Comparison of ENCODE assay signal across 8 mouse cellular contexts in genomic region chr6:52640224-52640712, GRCm38 (mm10). TPM values are rescaled to one million over a fixed set of nuclear protein-coding genes. Genes with fewer than 3 reads are reported as not detected.
DNase-seq lines count a peak whose midpoint lies in the region; ATAC-seq and TF ChIP-seq lines count a peak whose summit lies in the region.

Gene Hibadh (minus strand): TSS chr6:52640389.

- TF ChIP-seq CTCF in liver, embryonic 14.5 days (IDR thresholded peaks at IDR 0.05; ENCODE audit: low read depth), result peak; percentile 79
- TF ChIP-seq CTCF in stomach, postnatal 0 days (IDR thresholded peaks at IDR 0.05; ENCODE audit: low read depth), result peak; percentile 67

- H3K27ac ChIP-seq in forebrain, embryonic 10.5 days, result peak within 1 kb of the TSS; percentile 93
- peak within 1 kb of the TSS; percentile 86 for H3K27ac ChIP-seq in heart, embryonic 15.5 days
- H3K27ac ChIP-seq in liver, embryonic 14.5 days, result peak within 1 kb of the TSS; percentile 80
- peak within 1 kb of the TSS; percentile 64; the same call in 1 of the 2 replicates for H3K27ac ChIP-seq in neural tube, embryonic 11.5 days (ENCODE audit: low read depth, low read length)
- H3K27ac ChIP-seq in stomach, postnatal 0 days (replicated peaks), result peak within 1 kb of the TSS; percentile 89

- no peaks in the 10 kb centered on the region for H3K36me3 ChIP-seq in forebrain, embryonic 10.5 days (replicated peaks)
- no peaks in the 10 kb centered on the region for H3K36me3 ChIP-seq in heart, embryonic 15.5 days
- H3K36me3 ChIP-seq in liver, embryonic 14.5 days (replicated peaks; ENCODE audit: control insufficient read depth, insufficient read depth, low read depth), result no peaks in the 10 kb centered on the region
- H3K36me3 ChIP-seq in neural tube, embryonic 11.5 days (ENCODE audit: control insufficient read depth, insufficient read depth, low read length), result no peaks in the 10 kb centered on the region
- no peaks in the 10 kb centered on the region for H3K36me3 ChIP-seq in stomach, postnatal 0 days (ENCODE audit: control insufficient read depth, insufficient read depth, low read length)

- H3K4me1 ChIP-seq in forebrain, embryonic 10.5 days, result peaks cover 26% of the 10 kb centered on the region
- H3K4me1 ChIP-seq in heart, embryonic 15.5 days (replicated peaks), result peaks cover 9% of the 10 kb centered on the region; the same call in 1 of the 2 replicates
- peaks cover 3 to 13% of the 10 kb centered on the region in 2 experiments; a peak in 3 of 4 replicates for H3K4me1 ChIP-seq in liver, embryonic 14.5 days (replicated peaks; ENCODE audit: control insufficient read depth in 2 of 2, insufficient read depth in 2 of 2, low read length in 1 of 2)
- no peaks in the 10 kb centered on the region for H3K4me1 ChIP-seq in neural tube, embryonic 11.5 days (ENCODE audit: control insufficient read depth, insufficient read depth, low read length)
- H3K4me1 ChIP-seq in stomach, postnatal 0 days (replicated peaks; ENCODE audit: control insufficient read depth, insufficient read depth), result no peaks in the 10 kb centered on the region

- ATAC-seq in heart, embryonic 15.5 days (replicated peaks; ENCODE audit: insufficient number of reproducible peaks, insufficient read depth, low FRiP score, low read depth), result peak; percentile 100
- ATAC-seq in liver, embryonic 14.5 days (ENCODE audit: insufficient read depth), result peak; percentile 99
- ATAC-seq in neural tube, embryonic 11.5 days (ENCODE audit: insufficient read depth, low FRiP score, low TSS enrichment), result peak; percentile 99
- ATAC-seq in stomach, postnatal 0 days (ENCODE audit: low FRiP score, low TSS enrichment), result peak; percentile 99

- under 1% methylated on average over 34 of the region's 34 CpGs for WGBS in forebrain, embryonic 10.5 days
- under 1% methylated on average over 34 of the region's 34 CpGs for WGBS in heart, embryonic 15.5 days
- WGBS in liver, embryonic 14.5 days (ENCODE audit: insufficient replicate concordance), result under 1% methylated on average over 34 of the region's 34 CpGs
- WGBS in neural tube, embryonic 11.5 days, result 0% methylated on average over 34 of the region's 34 CpGs
- WGBS in stomach, postnatal 0 days, result under 1% methylated on average over 34 of the region's 34 CpGs

- H3K9me3 ChIP-seq in forebrain, embryonic 10.5 days, result no peaks in the 10 kb centered on the region
- no peaks in the 10 kb centered on the region for H3K9me3 ChIP-seq in heart, embryonic 15.5 days (replicated peaks)
- H3K9me3 ChIP-seq in liver, embryonic 14.5 days (ENCODE audit: control insufficient read depth, low read length), result no peaks in the 10 kb centered on the region
- no peaks in the 10 kb centered on the region for H3K9me3 ChIP-seq in neural tube, embryonic 11.5 days (ENCODE audit: control insufficient read depth, low read length)
- no peaks in the 10 kb centered on the region for H3K9me3 ChIP-seq in stomach, postnatal 0 days (ENCODE audit: control insufficient read depth, low read length)

- no peaks in the 10 kb centered on the region for H3K27me3 ChIP-seq in forebrain, embryonic 10.5 days (ENCODE audit: poor library complexity, severe bottlenecking)
- H3K27me3 ChIP-seq in heart, embryonic 15.5 days, result no peaks in the 10 kb centered on the region
- H3K27me3 ChIP-seq in liver, embryonic 14.5 days (ENCODE audit: control insufficient read depth, insufficient read depth, low read length), result no peaks in the 10 kb centered on the region
- H3K27me3 ChIP-seq in neural tube, embryonic 11.5 days (ENCODE audit: control insufficient read depth, insufficient read depth, low read length), result no peaks in the 10 kb centered on the region
- no peaks in the 10 kb centered on the region for H3K27me3 ChIP-seq in stomach, postnatal 0 days (ENCODE audit: control insufficient read depth, insufficient read depth, low read length)

- peak within 1 kb of the TSS; percentile 84 for H3K9ac ChIP-seq in heart, embryonic 15.5 days
- H3K9ac ChIP-seq in liver, embryonic 14.5 days (replicated peaks), result peak within 1 kb of the TSS; percentile 67
- peak within 1 kb of the TSS; percentile 83 for H3K9ac ChIP-seq in neural tube, embryonic 11.5 days (ENCODE audit: low read length)
- H3K9ac ChIP-seq in stomach, postnatal 0 days (ENCODE audit: low read length), result peak within 1 kb of the TSS; percentile 87

- peak; percentile 99 to 100 for DNase-seq in CD8-positive naive resting alpha-beta T cell, adult 2 months (ENCODE audit: low read depth in 2 of 2, low spot score in 2 of 2)
- DNase-seq in c-Kit-positive CD71-negative TER-119-negative erythroid progenitor cells, embryonic 14.5 days (ENCODE audit: low read depth), result peak; percentile 95
- peak; percentile 96 for DNase-seq in forebrain, embryonic 10.5 days (ENCODE audit: extremely low spot score, low spot score)
- DNase-seq in kidney, postnatal 25 days, result peak; percentile 97 to 98
- DNase-seq in liver, embryonic 14.5 days (ENCODE audit: low read depth in 3 of 3, low spot score in 3 of 3), result peak; percentile 95 to 96 (median 96)
- DNase-seq in neural tube, embryonic 11.5 days (ENCODE audit: low spot score), result peak; percentile 99
- peak; percentile 99 for DNase-seq in stomach, postnatal 0 days (ENCODE audit: low spot score)

- peak within 1 kb of the TSS; percentile 81 for H3K4me2 ChIP-seq in heart, embryonic 15.5 days
- H3K4me2 ChIP-seq in liver, embryonic 14.5 days (ENCODE audit: low read depth), result peak within 1 kb of the TSS; percentile 82
- H3K4me2 ChIP-seq in neural tube, embryonic 11.5 days (ENCODE audit: low read depth), result peak within 1 kb of the TSS; percentile 88
- H3K4me2 ChIP-seq in stomach, postnatal 0 days (replicated peaks; ENCODE audit: low read depth), result peak within 1 kb of the TSS; percentile 71

- TF ChIP-seq EP300 in liver, embryonic 14.5 days (IDR thresholded peaks at IDR 0.05; ENCODE audit: low read depth), result no peak
- no peak for TF ChIP-seq EP300 in stomach, postnatal 0 days (optimal IDR thresholded peaks at IDR 0.05)

- peak within 1 kb of the TSS; percentile 84 for H3K4me3 ChIP-seq in forebrain, embryonic 10.5 days
- peak within 1 kb of the TSS; percentile 89 for H3K4me3 ChIP-seq in heart, embryonic 15.5 days
- H3K4me3 ChIP-seq in liver, embryonic 14.5 days (ENCODE audit: insufficient read depth in 1 of 2, low read depth in 2 of 2, low read length in 2 of 2), result peak within 1 kb of the TSS; percentile 75 to 82
- H3K4me3 ChIP-seq in neural tube, embryonic 11.5 days (ENCODE audit: low read depth, low read length), result peak within 1 kb of the TSS; percentile 81
- peak within 1 kb of the TSS; percentile 70 for H3K4me3 ChIP-seq in stomach, postnatal 0 days (ENCODE audit: low read depth, low read length)

RNA-seq across cellular contexts. Expression of gene Hibadh, which starts in this region (rescaled TPM):
- 70.6 and 75.5 TPM in 2 replicates for polyA plus RNA-seq in forebrain, embryonic 10.5 days (2016; fragmentation: Nextera tagmentation; extraction: Ambion mirVana)
- 148 and 161 TPM in 2 replicates for polyA plus RNA-seq in heart, embryonic 15.5 days (2015; fragmentation: Nextera tagmentation; extraction: Ambion mirVana)
- 18.5 and 26.6 TPM in 2 replicates for polyA plus RNA-seq in liver, embryonic 14.5 days (2012; rRNA removed)
- 41.7 and 42.5 TPM in 2 replicates for polyA plus RNA-seq in liver, embryonic 14.5 days (2014; fragmentation: Nextera tagmentation; extraction: Ambion mirVana)
- polyA plus RNA-seq in neural tube, embryonic 11.5 days (2014; fragmentation: Nextera tagmentation; extraction: Ambion mirVana), result 43.7 and 47.6 TPM in 2 replicates
- 102 and 107 TPM in 2 replicates for polyA plus RNA-seq in stomach, postnatal 0 days (2015; fragmentation: Nextera tagmentation; extraction: Ambion mirVana)

Comparison
In these comparisons a context has a peak if more than half of its experiments do, and no peak if none do; other contexts are left out.
1. Peak in every context shown above with its lines: DNase-seq, ATAC-seq, H3K4me3 ChIP-seq and H3K27ac ChIP-seq.